Mouse (Mus musculus) G1E (cell line): ENCODE data around the gene Serinc4.

Experiments used
- CTCF ChIP-seq: IDR thresholded peaks from 2 replicates; pipeline ENCODE4 v1.5.1; 2012; ENCODE audit warnings: low read depth, low read length, inconsistent platforms, mixed read lengths
- GATA1 ChIP-seq: IDR thresholded peaks from 2 replicates; pipeline ENCODE4 v1.6.1; 2012; ENCODE audit warnings: borderline replicate concordance, low read length, inconsistent platforms, mixed read lengths
- POLR2AphosphoS5 ChIP-seq: IDR thresholded peaks from 2 replicates; pipeline ENCODE4 v1.6.1; 2012; ENCODE audit warnings: low read depth, low read length, inconsistent platforms; ENCODE audit not compliant: insufficient replicate concordance

- TF ChIP-seq CTCF (0 out of 2 replicates have a peak, but pooled peaks have one; percentile 30), GATA1 (no peak), POLR2AphosphoS5 (no peak)
These were observed 21.7 kb downstream of the Serinc4 start for GRCm38 (mm10) chr2:121434854-121435253.
